Mouse (Mus musculus) forebrain, embryonic 13.5 days (tissue): ENCODE results near the gene Dnajb5. TPM values are rescaled to one million over a fixed set of nuclear protein-coding genes. Genes with fewer than 3 reads are reported as not detected.

Experiments
- ATAC-seq: fragments of 200-750 bp; cut with Nextera tagmentation; 2 replicates; pipeline ENCODE4 v1.8.0; 2017
- H3K27ac ChIP-seq: fragments of 300-500 bp; sonication (generic); 2 replicates; pipeline ENCODE4 v1.5.1; 2015; ENCODE audit warnings: inconsistent platforms, mild to moderate bottlenecking, moderate library complexity
- H3K27me3 ChIP-seq: fragments of 300-500 bp; sonication (generic); 2 replicates; pipeline ENCODE4 v1.6.1; 2015; ENCODE audit warnings: mild to moderate bottlenecking, inconsistent platforms
- H3K36me3 ChIP-seq: fragments of 300-500 bp; sonication (generic); 2 replicates; pipeline ENCODE4 v1.6.1; 2015; ENCODE audit warnings: mild to moderate bottlenecking, inconsistent platforms; ENCODE audit not compliant: poor library complexity, severe bottlenecking
- H3K4me1 ChIP-seq: fragments of 300-500 bp; sonication (generic); 2 replicates; pipeline ENCODE4 v1.6.1; 2015; ENCODE audit warnings: inconsistent platforms
- H3K4me2 ChIP-seq: fragments of 300-500 bp; sonication (generic); 2 replicates; pipeline ENCODE4 v1.6.1; 2015; ENCODE audit warnings: inconsistent platforms, mild to moderate bottlenecking, moderate library complexity
- H3K4me3 ChIP-seq: fragments of 300-500 bp; sonication (generic); 2 replicates; pipeline ENCODE4 v1.5.1; 2015; ENCODE audit warnings: mild to moderate bottlenecking, inconsistent platforms
- H3K9ac ChIP-seq: fragments of 300-500 bp; sonication (generic); 2 replicates; pipeline ENCODE4 v1.6.1; 2015; ENCODE audit warnings: mild to moderate bottlenecking, inconsistent platforms
- H3K9me3 ChIP-seq: fragments of 300-500 bp; sonication (generic); replicated peaks from 2 replicates; pipeline ENCODE4 v1.6.1; 2016; ENCODE audit warnings: inconsistent platforms
- WGBS: fragments of 180-500 bp; shearing (Covaris S2); methylation state at CpG from one replicate; pipeline ENCODE4 v1.1.7; 2015; 5-methylcytosine and 5-hydroxymethylcytosine counted together
- polyA plus RNA-seq: library from polyadenylated mRNA; unstranded; fragments of >200 nt; fragmentation: Nextera tagmentation; extraction: Ambion mirVana; gene quantifications from 2 replicates; pipeline ENCODE4 v1.2.1, GENCODE M21; 2015

The Dnajb5 gene
- polyA plus RNA-seq, 1 experiment from 2014 or later = 34.6 TPM

DNA sequence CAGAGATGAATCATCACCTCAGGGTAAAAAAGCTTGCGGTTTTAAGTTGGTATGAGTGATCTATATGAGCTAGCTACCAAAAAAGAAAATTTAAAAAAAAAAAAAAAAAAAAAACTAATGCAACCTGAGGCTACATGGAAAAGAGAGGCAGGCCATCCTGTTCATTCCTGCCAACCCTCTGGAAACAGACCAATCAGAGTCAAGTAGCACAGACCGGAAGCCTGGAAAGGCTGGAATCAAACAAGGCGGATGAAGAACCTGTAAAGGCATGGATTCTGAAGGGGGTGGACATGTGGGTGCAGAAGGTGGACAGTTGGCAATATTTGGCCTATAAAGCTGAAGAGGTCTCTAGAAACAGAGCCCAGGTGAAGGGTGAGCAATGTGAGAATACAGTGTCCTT lies 4.2 kb upstream of the Dnajb5 start:
- Histone ChIP-seq H3K4me3 (no peak overlapping the region), H3K27ac (no peak overlapping the region), H3K4me2 (no peak overlapping the region), H3K9ac (no peak overlapping the region), H3K27me3 (0 out of 2 replicates have a peak, but pooled peaks cover 6% of the 10 kb centered on the region), H3K9me3 (no peaks in the 10 kb centered on the region), H3K36me3 (no peaks in the 10 kb centered on the region), H3K4me1 (peaks cover 61% of the 10 kb centered on the region)
- no peak for ATAC-seq
- WGBS = 95% methylated on average over 3 of the region's 3 CpGs

GRCm38 (mm10) chr4:42945952-42946351 lies 3.7 kb upstream of the Dnajb5 start:
- 8% methylated on average over 5 of the region's 5 CpGs for WGBS
- H3K4me2 ChIP-seq = peak overlapping the region; percentile 46

GRCm38 (mm10) chr4:42946733-42947290 lies 2.8 kb upstream of the Dnajb5 start:
- Histone ChIP-seq H3K9me3 (no peaks in the 10 kb centered on the region), H3K27me3 (no peaks in the 10 kb centered on the region), H3K4me1 (peaks cover 74% of the 10 kb centered on the region), H3K27ac (peak overlapping the region; percentile 97), H3K36me3 (no peaks in the 10 kb centered on the region), H3K4me3 (no peak overlapping the region), H3K4me2 (peak overlapping the region; percentile 46), H3K9ac (peak overlapping the region; percentile 51)
- peak; percentile 52 for ATAC-seq
- 19% methylated on average over 10 of the region's 10 CpGs for WGBS

More at GRCm38 (mm10) chr4:42945952-42946351, 3.7 kb upstream of the Dnajb5 start:
- 0 out of 2 replicates have a peak overlapping the region, but pooled peaks have one; percentile 0 for H3K4me3 ChIP-seq
- 0 out of 2 replicates have a peak overlapping the region, but pooled peaks have one; percentile 51 for H3K9ac ChIP-seq
- peaks cover 66% of the 10 kb centered on the region for H3K4me1 ChIP-seq
- 0 out of 2 replicates have a peak, but pooled peaks cover 1% of the 10 kb centered on the region for H3K27me3 ChIP-seq
- no peaks in the 10 kb centered on the region for H3K36me3 ChIP-seq
- peak overlapping the region; percentile 97 for H3K27ac ChIP-seq
- no peak for ATAC-seq
- H3K9me3 ChIP-seq = no peaks in the 10 kb centered on the region

DNA sequence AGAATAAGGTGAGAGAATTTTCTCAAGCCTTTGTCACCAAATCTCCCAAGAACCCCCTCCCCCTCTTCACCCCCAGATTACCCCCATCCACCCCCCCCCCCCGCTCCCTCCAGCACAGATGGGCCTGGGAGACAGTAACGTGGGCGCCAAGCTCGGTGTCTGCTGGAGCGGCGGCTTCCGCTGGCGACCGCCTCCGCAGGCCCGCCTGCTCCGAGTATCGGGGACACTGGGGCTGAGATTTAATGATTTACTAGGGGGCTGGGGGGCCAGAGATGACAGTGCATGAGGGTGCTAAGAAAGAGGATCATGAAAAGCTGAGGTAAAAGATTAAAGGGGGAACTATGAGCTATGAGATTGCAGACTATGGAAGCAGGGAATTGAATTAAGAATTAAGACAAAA lies 1.1 kb upstream of the Dnajb5 start:
- Histone ChIP-seq H3K4me3 (no peak overlapping the region), H3K4me2 (peak overlapping the region; percentile 98), H3K36me3 (0 out of 2 replicates have a peak, but pooled peaks cover 5% of the 10 kb centered on the region), H3K4me1 (peaks cover 79% of the 10 kb centered on the region), H3K9ac (peak overlapping the region; percentile 53; the same call in 1 of the 2 replicates), H3K27ac (peak overlapping the region; percentile 97), H3K27me3 (no peaks in the 10 kb centered on the region), H3K9me3 (no peaks in the 10 kb centered on the region)
- WGBS = 41% methylated on average over 13 of the region's 13 CpGs
- ATAC-seq = no peak

GRCm38 (mm10) chr4:42949051-42949675 lies 451 bp upstream of the Dnajb5 start:
- H3K27me3 ChIP-seq = no peaks in the 10 kb centered on the region
- peak overlapping the region; percentile 98 for H3K4me2 ChIP-seq
- peaks cover 79% of the 10 kb centered on the region for H3K4me1 ChIP-seq
- H3K9ac ChIP-seq = peak overlapping the region; percentile 53
- 0 out of 2 replicates have a peak, but pooled peaks cover 5% of the 10 kb centered on the region for H3K36me3 ChIP-seq
- WGBS = 17% methylated on average over 14 of the region's 14 CpGs
- peak overlapping the region; percentile 69 for H3K4me3 ChIP-seq
- H3K27ac ChIP-seq = peak overlapping the region; percentile 97
- ATAC-seq = no peak
- no peaks in the 10 kb centered on the region for H3K9me3 ChIP-seq

DNA sequence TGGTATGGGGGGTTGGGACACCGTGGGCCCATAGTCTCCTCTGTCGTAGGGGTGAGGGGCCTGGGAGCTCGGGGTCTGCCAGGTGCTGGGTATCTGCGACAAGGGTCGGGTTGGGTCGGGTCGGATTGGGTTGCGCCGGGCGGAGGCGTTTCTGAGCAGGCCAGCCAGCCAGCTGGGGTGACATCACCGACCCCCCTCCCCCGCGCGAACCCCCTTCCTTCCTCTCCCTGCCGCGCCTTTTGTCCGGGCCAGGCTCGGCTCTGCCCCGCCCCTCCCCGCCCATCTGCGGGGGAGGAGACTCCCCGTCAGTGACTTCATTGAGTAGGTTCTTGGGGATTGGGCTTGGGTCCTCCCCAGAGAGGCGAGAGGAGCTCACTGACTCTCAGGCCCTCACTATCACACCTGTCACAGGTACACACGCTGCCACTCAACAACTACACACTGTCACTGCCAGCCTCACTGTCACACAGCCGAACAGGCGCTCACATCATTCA lies 498 bp downstream of the Dnajb5 start:
- Histone ChIP-seq H3K9ac (peak overlapping the region; percentile 91), H3K4me1 (peaks cover 88% of the 10 kb centered on the region), H3K4me3 (peak overlapping the region; percentile 69), H3K9me3 (no peaks in the 10 kb centered on the region), H3K27ac (peak overlapping the region; percentile 97), H3K4me2 (peak overlapping the region; percentile 98), H3K27me3 (no peaks in the 10 kb centered on the region), H3K36me3 (peaks cover 11% of the 10 kb centered on the region; the same call in 1 of the 2 replicates)
- ATAC-seq = peak; percentile 58
- WGBS = under 1% methylated on average over 7 of the region's 27 CpGs

- peak overlapping the region; percentile 97 for H3K27ac ChIP-seq
- WGBS = 52% methylated on average over 11 of the region's 11 CpGs
- H3K4me2 ChIP-seq = peak overlapping the region; percentile 98
- peak overlapping the region; percentile 91 for H3K9ac ChIP-seq
- peaks cover 19% of the 10 kb centered on the region for H3K36me3 ChIP-seq
- no peaks in the 10 kb centered on the region for H3K27me3 ChIP-seq
- no peaks in the 10 kb centered on the region for H3K9me3 ChIP-seq
- peaks cover 81% of the 10 kb centered on the region for H3K4me1 ChIP-seq
- H3K4me3 ChIP-seq = peak overlapping the region; percentile 69
- ATAC-seq = no peak
Measured at GRCm38 (mm10) chr4:42951206-42952195, 1.9 kb downstream of the Dnajb5 start.

GRCm38 (mm10) chr4:42952563-42952962 lies 2.9 kb downstream of the Dnajb5 start:
- Histone ChIP-seq H3K9me3 (no peaks in the 10 kb centered on the region), H3K4me2 (peak overlapping the region; percentile 98), H3K36me3 (peaks cover 29% of the 10 kb centered on the region), H3K9ac (peak overlapping the region; percentile 91), H3K4me1 (peaks cover 71% of the 10 kb centered on the region), H3K27ac (peak overlapping the region; percentile 97), H3K4me3 (peak overlapping the region; percentile 69), H3K27me3 (no peaks in the 10 kb centered on the region)
- WGBS = 87% methylated on average over 7 of the region's 7 CpGs
- ATAC-seq = no peak

- peak overlapping the region; percentile 69 for H3K4me3 ChIP-seq
- WGBS = 8% methylated on average over 10 of the region's 10 CpGs
Measured at GRCm38 (mm10) chr4:42953435-42954094, 4.0 kb downstream of the Dnajb5 start.

DNA sequence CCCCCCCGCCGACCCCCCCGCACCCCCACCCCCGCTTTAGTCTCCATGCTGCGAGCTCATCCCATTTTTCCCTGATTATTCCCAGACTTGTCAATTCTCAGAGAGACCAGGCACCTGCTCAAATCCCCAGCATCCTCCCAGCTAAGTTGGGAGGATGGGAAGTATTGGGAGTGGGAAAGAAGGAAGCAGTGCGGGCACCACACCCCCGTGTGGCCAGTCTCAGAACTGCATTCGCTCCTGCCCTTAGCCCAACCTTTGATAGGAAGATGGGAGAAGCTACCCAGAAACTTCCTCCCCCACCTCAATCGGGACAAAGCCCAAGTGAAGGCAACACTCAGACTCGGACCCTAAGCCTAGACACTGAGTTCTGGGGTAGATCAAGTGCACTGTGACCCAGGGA lies 4.7 kb downstream of the Dnajb5 start:
- Histone ChIP-seq H3K4me1 (peaks cover 53% of the 10 kb centered on the region), H3K4me2 (peak overlapping the region; percentile 98), H3K27ac (peak overlapping the region; percentile 97), H3K27me3 (no peaks in the 10 kb centered on the region), H3K4me3 (no peak overlapping the region), H3K9ac (no peak overlapping the region; the same call in 1 of the 2 replicates), H3K9me3 (no peaks in the 10 kb centered on the region), H3K36me3 (peaks cover 46% of the 10 kb centered on the region)
- WGBS = 6% methylated on average over 10 of the region's 10 CpGs
- ATAC-seq = no peak

More at GRCm38 (mm10) chr4:42953435-42954094, 4.0 kb downstream of the Dnajb5 start:
- Histone ChIP-seq H3K27me3 (no peaks in the 10 kb centered on the region), H3K4me1 (peaks cover 61% of the 10 kb centered on the region), H3K27ac (peak overlapping the region; percentile 97), H3K9me3 (no peaks in the 10 kb centered on the region), H3K4me2 (peak overlapping the region; percentile 98), H3K9ac (peak overlapping the region; percentile 91), H3K36me3 (peaks cover 38% of the 10 kb centered on the region)
- ATAC-seq = no peak

DNA sequence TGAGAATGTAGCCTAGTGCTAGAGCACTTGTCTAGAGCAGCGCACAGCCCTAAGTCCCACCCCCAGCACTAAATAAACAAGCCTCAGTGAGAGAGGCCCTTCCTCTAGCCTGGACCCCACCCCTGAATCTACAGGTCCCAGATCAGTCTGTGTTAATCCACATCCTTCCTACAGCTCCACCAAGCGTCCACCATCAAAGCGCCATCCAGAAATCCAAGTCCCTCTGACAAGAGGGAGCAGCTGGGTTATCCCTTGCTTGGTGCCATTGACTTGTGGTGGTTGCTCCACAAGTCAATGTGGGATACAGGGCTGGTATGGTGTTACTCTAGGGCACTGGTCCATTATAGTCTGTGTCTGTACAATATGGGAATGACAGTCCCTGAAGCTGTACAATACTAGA lies 5.6 kb downstream of the Dnajb5 start:
- Histone ChIP-seq H3K9me3 (no peaks in the 10 kb centered on the region), H3K4me3 (no peak overlapping the region), H3K36me3 (peaks cover 51% of the 10 kb centered on the region), H3K27me3 (no peaks in the 10 kb centered on the region), H3K9ac (no peak overlapping the region), H3K4me1 (peaks cover 51% of the 10 kb centered on the region), H3K27ac (no peak overlapping the region), H3K4me2 (no peak overlapping the region)
- WGBS = 93% methylated on average over 3 of the region's 3 CpGs
- no peak for ATAC-seq
